Mouse (Mus musculus) embryonic facial prominence, embryonic 11.5 days (tissue): ENCODE data around the gene Mrto4. TPM values are rescaled to one million over a fixed set of nuclear protein-coding genes. Genes with fewer than 3 reads are reported as not detected.

Source experiments
- ATAC-seq: fragments of 200-750 bp; cut with Nextera tagmentation; replicated peaks from 2 replicates; pipeline ENCODE4 v1.8.0; 2017; ENCODE audit warnings: low read depth; ENCODE audit not compliant: insufficient number of reproducible peaks, low FRiP score, low TSS enrichment
- DNase-seq: peaks from one replicate; pipeline ENCODE4 v3.0.0-alpha.2; 2015; ENCODE audit warnings: low spot score
- H3K27ac ChIP-seq: fragments of 300-500 bp; sonication (generic); replicated peaks from 2 replicates; pipeline ENCODE4 v1.5.1; 2014; ENCODE audit warnings: mild to moderate bottlenecking, low read depth, low read length, control low read depth
- H3K27me3 ChIP-seq: fragments of 300-500 bp; sonication (generic); 2 replicates; pipeline ENCODE4 v1.6.1; 2014; ENCODE audit warnings: mild to moderate bottlenecking, low read length, moderate library complexity, mixed read lengths; ENCODE audit not compliant: control insufficient read depth, insufficient read depth
- H3K36me3 ChIP-seq: fragments of 300-500 bp; sonication (generic); replicated peaks from 2 replicates; pipeline ENCODE4 v1.6.1; 2014; ENCODE audit warnings: low read depth, mild to moderate bottlenecking, low read length, moderate library complexity, mixed read lengths; ENCODE audit not compliant: control insufficient read depth, insufficient read depth
- H3K4me1 ChIP-seq: fragments of 300-500 bp; sonication (generic); 2 replicates; pipeline ENCODE4 v1.6.1; 2014; ENCODE audit warnings: low read length, mixed read lengths; ENCODE audit not compliant: control insufficient read depth, insufficient read depth
- H3K4me2 ChIP-seq: fragments of 300-500 bp; sonication (generic); 2 replicates; pipeline ENCODE4 v1.6.1; 2014; ENCODE audit warnings: low read depth, mild to moderate bottlenecking, control low read depth, low read length, moderate library complexity
- H3K4me3 ChIP-seq: fragments of 300-500 bp; sonication (generic); 2 replicates; pipeline ENCODE4 v1.5.1; 2014; ENCODE audit warnings: low read depth, low read length, control low read depth
- H3K9ac ChIP-seq: fragments of 300-500 bp; sonication (generic); replicated peaks from 2 replicates; pipeline ENCODE4 v1.6.1; 2014; ENCODE audit warnings: mild to moderate bottlenecking, control low read depth, low read length
- H3K9me3 ChIP-seq: fragments of 300-500 bp; sonication (generic); replicated peaks from 2 replicates; pipeline ENCODE4 v1.6.1; 2016; ENCODE audit warnings: mild to moderate bottlenecking, low read length, inconsistent platforms, mixed read lengths; ENCODE audit not compliant: control insufficient read depth
- WGBS: fragments of 180-500 bp; shearing (Covaris S2); extraction: QIAGEN DNeasy Blood & Tissue Kit; methylation state at CpG from one replicate; pipeline ENCODE4 v1.1.7; 2014; 5-methylcytosine and 5-hydroxymethylcytosine counted together
- polyA plus RNA-seq: library from polyadenylated mRNA; unstranded; fragments of >200 nt; fragmentation: Nextera tagmentation; extraction: Ambion mirVana; gene quantifications from 2 replicates; pipeline ENCODE4 v1.2.1, GENCODE M21; 2014

The Mrto4 gene
- polyA plus RNA-seq, 1 experiment from 2014 or later = 145 TPM

GRCm38 (mm10) chr4:139380775-139381451 lies 28.5 kb upstream of the Mrto4 start:
- DNase-seq (no peak), ATAC-seq (no peak; the same call in none of the 2 replicates)
- H3K4me2 ChIP-seq = peak overlapping the region; percentile 87
- peak overlapping the region; percentile 93 for H3K4me3 ChIP-seq
- H3K9me3 ChIP-seq = no peaks in the 10 kb centered on the region
- WGBS = 3% methylated on average over 42 of the region's 44 CpGs
- H3K27ac ChIP-seq = 0 out of 2 replicates have a peak overlapping the region, but pooled peaks have one; percentile 35
- no peaks in the 10 kb centered on the region for H3K36me3 ChIP-seq
- no peaks in the 10 kb centered on the region for H3K27me3 ChIP-seq
- peak overlapping the region; percentile 80 for H3K9ac ChIP-seq
- no peaks in the 10 kb centered on the region; the same call in 1 of the 2 replicates for H3K4me1 ChIP-seq

GRCm38 (mm10) chr4:139380207-139380748 lies 27.9 kb upstream of the Mrto4 start:
- Histone ChIP-seq H3K9ac (peak overlapping the region; percentile 90), H3K4me3 (peak overlapping the region; percentile 93), H3K27ac (peak overlapping the region; percentile 76), H3K4me1 (no peaks in the 10 kb centered on the region; the same call in 1 of the 2 replicates), H3K27me3 (no peaks in the 10 kb centered on the region), H3K4me2 (peak overlapping the region; percentile 62), H3K36me3 (no peaks in the 10 kb centered on the region), H3K9me3 (no peaks in the 10 kb centered on the region)
- under 1% methylated on average over 50 of the region's 54 CpGs for WGBS
- DNase-seq = peak; percentile 99
- ATAC-seq = peak; percentile 95

GRCm38 (mm10) chr4:139379719-139380118 lies 27.3 kb upstream of the Mrto4 start:
- WGBS = 15% methylated on average over 8 of the region's 8 CpGs

GRCm38 (mm10) chr4:139373531-139373930 lies 21.2 kb upstream of the Mrto4 start:
- Histone ChIP-seq H3K9me3 (no peaks in the 10 kb centered on the region), H3K27ac (no peak overlapping the region), H3K4me2 (no peak overlapping the region), H3K9ac (no peak overlapping the region), H3K36me3 (peaks cover 6% of the 10 kb centered on the region), H3K4me1 (no peaks in the 10 kb centered on the region), H3K4me3 (no peak overlapping the region), H3K27me3 (no peaks in the 10 kb centered on the region)
- ATAC-seq (no peak), DNase-seq (no peak)
- WGBS = 86% methylated on average over 10 of the region's 10 CpGs

More at GRCm38 (mm10) chr4:139379719-139380118, 27.3 kb upstream of the Mrto4 start:
- H3K27ac ChIP-seq = peak overlapping the region; percentile 76
- H3K4me3 ChIP-seq = peak overlapping the region; percentile 93
- no peak for ATAC-seq
- H3K27me3 ChIP-seq = no peaks in the 10 kb centered on the region
- H3K36me3 ChIP-seq = no peaks in the 10 kb centered on the region; the same call in 1 of the 2 replicates
- DNase-seq = no peak
- H3K4me2 ChIP-seq = peak overlapping the region; percentile 62
- peak overlapping the region; percentile 90 for H3K9ac ChIP-seq
- H3K4me1 ChIP-seq = no peaks in the 10 kb centered on the region; the same call in 1 of the 2 replicates
- H3K9me3 ChIP-seq = no peaks in the 10 kb centered on the region

GRCm38 (mm10) chr4:139373130-139373529 lies 20.8 kb upstream of the Mrto4 start:
- no peak overlapping the region for H3K9ac ChIP-seq
- peaks cover 6% of the 10 kb centered on the region for H3K36me3 ChIP-seq
- DNase-seq = no peak
- H3K27me3 ChIP-seq = no peaks in the 10 kb centered on the region
- ATAC-seq = no peak
- no peak overlapping the region for H3K27ac ChIP-seq
- H3K4me2 ChIP-seq = no peak overlapping the region
- no peaks in the 10 kb centered on the region for H3K9me3 ChIP-seq
- H3K4me1 ChIP-seq = no peaks in the 10 kb centered on the region
- no peak overlapping the region for H3K4me3 ChIP-seq
- WGBS = 87% methylated on average over 4 of the region's 4 CpGs

GRCm38 (mm10) chr4:139368038-139368437 lies 15.7 kb upstream of the Mrto4 start:
- no peaks in the 10 kb centered on the region for H3K27me3 ChIP-seq
- 90% methylated on average over 5 of the region's 5 CpGs for WGBS
- no peak for DNase-seq
- ATAC-seq = no peak
- peaks cover 10% of the 10 kb centered on the region for H3K36me3 ChIP-seq
- H3K9me3 ChIP-seq = no peaks in the 10 kb centered on the region
- no peaks in the 10 kb centered on the region for H3K4me1 ChIP-seq
- no peak overlapping the region for H3K4me3 ChIP-seq
- no peak overlapping the region for H3K9ac ChIP-seq
- no peak overlapping the region for H3K27ac ChIP-seq
- no peak overlapping the region for H3K4me2 ChIP-seq

GRCm38 (mm10) chr4:139367336-139367735 lies 15.0 kb upstream of the Mrto4 start:
- Histone ChIP-seq H3K4me3 (no peak overlapping the region), H3K36me3 (peaks cover 10% of the 10 kb centered on the region), H3K9ac (no peak overlapping the region), H3K9me3 (no peaks in the 10 kb centered on the region), H3K27ac (no peak overlapping the region), H3K27me3 (no peaks in the 10 kb centered on the region), H3K4me1 (no peaks in the 10 kb centered on the region), H3K4me2 (no peak overlapping the region)
- DNase-seq (no peak), ATAC-seq (no peak)
- 91% methylated on average over 3 of the region's 3 CpGs for WGBS
